Mouse (Mus musculus) kidney, postnatal 36 days (tissue): ENCODE data around the gene Rarg.

Experiments used
- DNase-seq, 2 experiments: peaks; one replicate each; pipeline ENCODE4 v3.0.0; 2021 to 2022; ENCODE audit warnings: mixed read lengths in 2 of 2

Gene Rarg

GRCm38 (mm10) chr15:102256431-102257201 is 701 bp downstream of the Rarg start:
- DNase-seq: no peak

- DNase-seq: peak; percentile 61 to 71
Observed at GRCm38 (mm10) chr15:102255547-102256255, 1.6 kb downstream of the Rarg start.

DNA sequence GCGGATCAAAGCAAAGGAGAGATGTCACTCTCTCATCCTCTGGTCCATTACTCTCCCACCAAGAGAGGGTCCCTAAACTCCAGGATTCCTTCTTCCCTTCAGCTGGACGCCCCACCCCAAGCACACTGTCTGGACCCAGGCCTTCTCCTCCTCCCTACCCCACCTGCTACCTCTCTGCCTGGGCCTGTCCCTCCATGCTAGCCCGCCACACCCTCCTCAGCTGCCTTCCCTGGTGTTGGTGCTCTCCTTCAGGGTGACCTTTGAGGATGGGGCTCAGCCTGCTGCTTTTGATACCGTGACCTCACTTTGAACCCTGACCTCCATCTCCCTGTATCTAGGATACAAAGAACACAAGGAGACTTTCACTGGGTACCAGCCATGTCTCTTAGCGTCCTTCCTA is 6.8 kb downstream of the Rarg start:
- no peak for DNase-seq

DNA sequence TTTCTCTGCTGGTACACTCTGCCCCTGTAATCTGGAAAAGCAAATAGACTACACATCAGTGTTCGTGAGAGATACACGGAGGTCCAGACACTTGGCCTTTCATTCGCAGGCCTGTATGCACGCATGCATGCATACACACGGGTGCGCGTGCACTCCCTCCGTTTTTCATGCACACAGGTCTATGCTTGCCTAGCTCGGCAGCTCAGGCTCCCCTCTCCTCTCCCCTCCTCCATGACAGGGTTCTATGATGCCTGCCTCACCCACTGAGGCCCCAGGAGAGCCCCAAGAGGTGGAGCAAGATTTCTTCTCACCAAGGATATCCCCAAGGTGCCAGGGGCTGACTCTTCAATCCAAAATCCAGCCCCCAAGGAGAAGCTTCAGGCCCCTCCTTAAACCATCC is 7.3 kb downstream of the Rarg start:
- DNase-seq: no peak

GRCm38 (mm10) chr15:102249251-102249691 is 8.0 kb downstream of the Rarg start:
- peak in 1 of 2 experiments; percentile 69 for DNase-seq

GRCm38 (mm10) chr15:102248812-102249191 is 8.5 kb downstream of the Rarg start:
- DNase-seq: no peak

DNA sequence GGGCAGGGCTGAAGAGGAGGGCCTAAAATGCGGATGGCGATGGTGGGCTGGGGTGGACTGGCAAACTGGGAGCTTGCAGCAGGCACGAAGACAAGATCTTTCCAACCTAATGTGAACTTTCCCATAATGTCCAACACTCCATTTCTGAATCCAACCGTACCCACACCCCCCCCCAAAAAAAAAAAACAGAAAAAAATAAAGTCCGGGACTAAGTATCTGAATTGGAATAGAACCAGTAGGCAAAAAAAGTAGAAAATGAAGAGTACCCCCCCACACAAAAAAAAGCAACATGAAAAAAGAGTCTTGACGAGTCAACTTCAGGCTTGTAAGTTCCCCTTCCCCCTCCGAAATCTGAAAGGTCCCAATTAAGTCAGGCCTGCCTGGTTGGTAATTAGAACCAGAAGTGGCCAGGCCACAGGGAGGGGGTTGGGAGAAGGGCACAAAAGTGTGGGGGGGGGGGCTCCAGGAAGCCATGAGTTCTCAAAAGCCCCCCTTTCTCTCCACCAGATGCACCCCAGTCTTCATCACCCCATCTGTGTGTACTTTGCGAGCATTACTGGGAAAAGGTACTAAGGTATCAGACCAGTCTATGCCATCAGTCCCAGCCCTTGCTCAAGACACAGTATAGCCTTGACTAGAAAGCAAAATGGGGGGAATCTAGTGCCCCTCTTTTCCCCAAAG is 9.0 kb downstream of the Rarg start:
- no peak for DNase-seq

- DNase-seq: peak; percentile 73 to 87
Observed at GRCm38 (mm10) chr15:102247252-102248130, 9.8 kb downstream of the Rarg start.

DNA sequence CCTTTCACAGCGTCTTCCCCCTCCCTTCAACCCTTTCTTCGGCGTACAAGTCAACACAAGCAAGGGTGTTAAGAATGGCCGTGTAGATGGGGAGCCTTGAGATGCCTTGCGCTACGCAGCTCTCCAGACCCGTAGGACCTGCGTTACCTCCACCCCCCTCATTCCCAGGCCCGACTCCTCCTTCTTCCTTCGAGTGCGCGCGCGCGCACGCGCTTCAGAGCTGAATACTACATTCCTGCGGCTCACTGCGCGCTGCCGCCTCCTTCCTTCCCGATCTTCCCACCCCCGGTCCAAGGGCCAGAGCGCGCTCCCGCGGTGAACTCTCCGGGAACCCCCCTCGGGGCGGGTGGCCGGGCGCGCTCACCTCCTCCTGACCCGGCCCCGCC is 10.5 kb downstream of the Rarg start:
- peak; percentile 99 for DNase-seq

DNA sequence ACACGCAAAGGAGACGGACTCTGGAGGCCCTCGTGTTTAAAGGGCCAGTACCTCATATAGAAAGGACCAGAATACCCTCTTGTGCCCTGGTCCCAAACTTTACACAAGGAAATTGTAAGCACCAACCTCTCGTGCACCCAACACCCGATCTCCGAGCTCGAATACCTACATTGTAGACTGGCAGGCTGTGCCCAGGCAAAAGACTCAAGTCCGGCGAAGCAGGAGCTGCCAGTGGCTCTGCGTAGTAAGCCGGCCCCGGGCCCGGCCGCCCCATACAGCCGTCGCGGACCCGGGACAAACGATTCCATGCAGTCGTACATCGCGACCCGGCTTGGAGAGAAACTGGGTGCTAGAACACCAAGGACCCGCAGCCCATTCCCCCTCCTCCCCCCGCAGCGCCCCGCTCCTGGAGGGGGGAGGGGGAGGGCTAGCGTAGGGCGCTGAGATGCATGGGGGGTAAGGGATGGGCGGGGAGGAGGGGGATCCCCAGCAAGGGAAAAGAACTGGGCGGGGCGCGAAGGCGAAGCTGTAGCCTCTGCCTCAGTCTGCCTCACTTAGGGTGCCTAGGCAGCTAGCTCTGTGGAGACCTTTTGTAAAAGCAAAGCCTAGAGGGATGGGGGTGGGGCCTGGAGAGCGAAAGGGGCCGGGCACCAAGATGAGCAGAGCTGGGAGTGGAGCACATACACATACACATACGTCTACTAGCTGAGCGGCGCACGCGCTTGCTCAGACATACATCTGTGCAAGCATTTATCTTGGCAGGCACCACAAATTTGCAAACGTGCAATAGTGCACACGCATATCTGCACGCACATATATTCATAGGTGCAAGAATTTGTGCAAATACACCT is 11.2 kb downstream of the Rarg start:
- peak; percentile 81 to 87 for DNase-seq

GRCm38 (mm10) chr15:102245461-102245881 is 11.8 kb downstream of the Rarg start:
- no peak for DNase-seq

GRCm38 (mm10) chr15:102244306-102245191 is 12.8 kb downstream of the Rarg start:
- DNase-seq: peak in 1 of 2 experiments; percentile 72

DNA sequence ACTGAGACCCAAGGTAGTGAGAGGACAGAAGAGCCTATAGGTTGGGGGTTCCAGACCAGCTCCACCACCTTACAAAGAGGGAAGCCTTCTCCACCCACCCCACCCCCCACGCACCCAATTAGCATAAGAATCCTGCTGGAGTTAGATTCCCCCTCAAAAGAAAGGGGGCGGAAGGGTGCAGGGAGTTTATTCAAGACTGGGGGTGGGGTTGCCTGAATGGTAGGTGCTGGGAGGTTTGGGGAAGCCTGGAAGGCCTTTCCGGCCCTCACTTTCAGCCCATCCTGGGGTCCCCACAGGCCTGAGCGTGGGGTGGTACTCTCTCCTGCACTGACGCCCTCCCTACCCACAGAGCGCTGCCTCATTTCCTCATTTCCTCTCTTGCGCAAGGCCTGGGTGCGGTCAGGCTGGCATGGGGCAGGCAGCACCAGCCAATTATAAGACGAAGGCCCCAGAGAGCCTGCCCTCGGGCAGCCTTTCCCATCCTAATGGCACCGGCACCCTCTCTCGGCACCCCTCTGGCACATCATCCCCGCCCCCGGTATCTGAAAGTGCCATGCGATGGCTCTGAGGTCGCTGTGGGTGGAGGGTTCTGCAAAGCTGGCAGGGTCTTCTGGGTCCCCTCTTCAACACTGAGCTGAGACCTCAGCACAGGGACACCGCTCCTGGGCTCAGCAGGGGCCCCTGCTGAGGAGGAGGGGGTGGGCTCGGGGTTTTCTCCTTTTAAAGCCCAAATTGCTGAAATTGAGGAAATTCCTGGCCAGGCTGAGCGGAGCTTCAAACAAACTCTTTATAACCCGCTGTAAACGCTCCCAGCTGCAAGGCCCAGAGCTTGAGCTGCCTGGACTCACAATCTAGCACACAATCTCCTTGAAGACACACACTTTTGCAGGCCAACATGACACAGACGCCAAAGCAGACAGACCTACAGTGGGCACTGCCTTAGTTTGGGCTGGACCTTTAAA is 13.8 kb downstream of the Rarg start:
- peak in 1 of 2 experiments; percentile 63 for DNase-seq

GRCm38 (mm10) chr15:102242404-102243228 is 14.7 kb downstream of the Rarg start:
- DNase-seq: no peak

GRCm38 (mm10) chr15:102240607-102241006 is 16.7 kb downstream of the Rarg start:
- DNase-seq: peak; percentile 80 to 81

DNA sequence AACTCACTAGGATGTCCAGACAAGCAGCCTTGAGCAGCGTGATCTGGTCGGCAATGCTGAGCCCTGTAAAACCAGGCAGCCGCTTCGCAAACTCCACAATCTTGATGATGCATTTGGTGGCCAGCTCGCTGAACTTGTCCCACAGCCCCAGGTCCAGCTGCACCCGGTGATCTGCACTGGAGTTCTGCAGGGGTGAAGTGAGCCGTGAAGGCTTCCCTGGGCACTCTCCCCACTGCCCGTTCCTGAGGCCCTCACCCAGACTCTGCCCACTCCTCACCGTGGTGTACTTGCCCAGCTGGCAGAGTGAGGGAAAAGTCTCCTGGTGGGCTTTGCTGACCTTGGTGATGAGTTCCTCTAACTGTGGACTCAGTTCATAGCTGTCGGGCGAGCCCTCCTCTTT is 17.5 kb downstream of the Rarg start:
- no peak for DNase-seq

DNA sequence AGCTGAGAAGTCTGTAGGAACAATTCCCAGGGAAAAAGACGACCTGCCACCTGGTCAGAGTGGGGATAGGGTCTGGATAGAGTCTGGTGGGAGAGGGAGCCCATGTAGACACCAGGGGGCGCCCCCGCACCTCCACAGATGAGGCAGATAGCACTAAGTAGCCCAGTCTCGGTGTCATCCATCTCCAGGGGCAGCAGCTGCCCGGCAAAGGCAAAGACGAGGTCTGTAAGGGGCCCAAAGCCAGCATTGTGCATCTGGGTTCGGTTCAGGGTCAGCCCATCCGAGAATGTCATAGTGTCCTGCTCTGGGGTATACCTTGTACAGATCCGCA is 18.1 kb downstream of the Rarg start:
- peak; percentile 86 to 94 for DNase-seq

- no peak for DNase-seq
Observed at GRCm38 (mm10) chr15:102238543-102239259, 18.6 kb downstream of the Rarg start.
